Mouse (Mus musculus) stomach, embryonic 15.5 days (tissue): ENCODE measurements at regions not wholly inside any gene's neighbourhood (a gene's known extent, or its start where the extent isn't known, plus 50 kb on each side); places are given as distances from the start of the nearest gene placed in this dataset.
A peak's percentile ranks its signal among the peaks of the same experiment; 100 is the strongest.

Experiments used
- ATAC-seq: fragments of 200-750 bp; cut with Nextera tagmentation; 2 replicates; pipeline ENCODE4 v1.8.0; 2017; ENCODE audit warnings: low read depth, moderate number of reproducible peaks, moderate TSS enrichment; ENCODE audit not compliant: insufficient read depth, low FRiP score
- H3K27ac ChIP-seq: fragments of 300-500 bp; sonication (generic); 2 replicates; pipeline ENCODE4 v1.5.1; 2015; ENCODE audit warnings: mild to moderate bottlenecking, inconsistent platforms
- H3K27me3 ChIP-seq: fragments of 300-500 bp; sonication (generic); replicated peaks from 2 replicates; pipeline ENCODE4 v1.6.1; 2015; ENCODE audit warnings: inconsistent platforms
- H3K36me3 ChIP-seq: fragments of 300-500 bp; sonication (generic); 2 replicates; pipeline ENCODE4 v1.6.1; 2015; ENCODE audit warnings: inconsistent platforms
- H3K4me1 ChIP-seq: fragments of 300-500 bp; sonication (generic); 2 replicates; pipeline ENCODE4 v1.6.1; 2015; ENCODE audit warnings: inconsistent platforms
- H3K4me2 ChIP-seq: fragments of 300-500 bp; sonication (generic); 2 replicates; pipeline ENCODE4 v1.6.1; 2015; ENCODE audit warnings: mild to moderate bottlenecking, inconsistent platforms
- H3K4me3 ChIP-seq: fragments of 300-500 bp; sonication (generic); replicated peaks from 2 replicates; pipeline ENCODE4 v1.5.1; 2015; ENCODE audit warnings: inconsistent platforms
- H3K9ac ChIP-seq: fragments of 300-500 bp; sonication (generic); 2 replicates; pipeline ENCODE4 v1.6.1; 2015; ENCODE audit warnings: inconsistent platforms
- H3K9me3 ChIP-seq: fragments of 300-500 bp; sonication (generic); 2 replicates; pipeline ENCODE4 v1.6.1; 2016; ENCODE audit warnings: inconsistent platforms
- WGBS: fragments of 180-500 bp; shearing (Covaris S2); methylation state at CpG from one replicate; pipeline ENCODE4 v1.1.7; 2015; 5-methylcytosine and 5-hydroxymethylcytosine counted together

- H3K9me3 ChIP-seq, result no peaks in the 10 kb centered on the region
- H3K27me3 ChIP-seq, result peaks cover 25% of the 10 kb centered on the region
- no peak overlapping the region for H3K4me3 ChIP-seq
- H3K27ac ChIP-seq, result no peak overlapping the region
- H3K36me3 ChIP-seq, result no peaks in the 10 kb centered on the region
- 77% methylated on average over 10 of the region's 10 CpGs for WGBS
- no peak for ATAC-seq
- no peak overlapping the region for H3K4me2 ChIP-seq
- H3K9ac ChIP-seq, result no peak overlapping the region
- H3K4me1 ChIP-seq, result peaks cover 8% of the 10 kb centered on the region
These were observed 307.9 kb downstream of the Mtx2 start for GRCm38 (mm10) chr2:75133298-75134080.

GRCm38 (mm10) chr2:75136618-75137017, 311.0 kb downstream of the Mtx2 start:
- Histone ChIP-seq H3K27me3 (peaks cover 43% of the 10 kb centered on the region), H3K27ac (no peak overlapping the region), H3K4me3 (no peak overlapping the region), H3K9me3 (no peaks in the 10 kb centered on the region), H3K36me3 (no peaks in the 10 kb centered on the region), H3K4me2 (peak overlapping the region; percentile 78; the same call in 1 of the 2 replicates), H3K9ac (no peak overlapping the region), H3K4me1 (peaks cover 8% of the 10 kb centered on the region)
- no peak for ATAC-seq
- 27% methylated on average over 8 of the region's 8 CpGs for WGBS

- Histone ChIP-seq H3K9me3 (no peaks in the 10 kb centered on the region), H3K27me3 (peaks cover 43% of the 10 kb centered on the region), H3K4me2 (peak overlapping the region; percentile 78), H3K36me3 (no peaks in the 10 kb centered on the region), H3K27ac (no peak overlapping the region), H3K9ac (no peak overlapping the region), H3K4me1 (peaks cover 8% of the 10 kb centered on the region), H3K4me3 (peak overlapping the region; percentile 41)
- ATAC-seq, result no peak
- 2% methylated on average over 42 of the region's 42 CpGs for WGBS
These were observed 311.8 kb downstream of the Mtx2 start for GRCm38 (mm10) chr2:75137133-75137982.

GRCm38 (mm10) chr2:75137983-75138745, 312.6 kb downstream of the Mtx2 start:
- WGBS, result 6% methylated on average over 29 of the region's 29 CpGs
- peaks cover 43% of the 10 kb centered on the region for H3K27me3 ChIP-seq

GRCm38 (mm10) chr2:75138746-75139060, 313.1 kb downstream of the Mtx2 start:
- Histone ChIP-seq H3K4me1 (peaks cover 8% of the 10 kb centered on the region), H3K36me3 (no peaks in the 10 kb centered on the region), H3K27me3 (peaks cover 46% of the 10 kb centered on the region), H3K4me3 (no peak overlapping the region), H3K4me2 (no peak overlapping the region), H3K27ac (no peak overlapping the region), H3K9ac (no peak overlapping the region), H3K9me3 (no peaks in the 10 kb centered on the region)
- WGBS, result 38% methylated on average over 9 of the region's 9 CpGs
- ATAC-seq, result no peak

More at GRCm38 (mm10) chr2:75137983-75138745, 312.6 kb downstream of the Mtx2 start:
- Histone ChIP-seq H3K9ac (no peak overlapping the region), H3K9me3 (no peaks in the 10 kb centered on the region), H3K4me1 (peaks cover 8% of the 10 kb centered on the region), H3K36me3 (no peaks in the 10 kb centered on the region), H3K4me3 (peak overlapping the region; percentile 41), H3K4me2 (peak overlapping the region; percentile 78), H3K27ac (no peak overlapping the region)
- ATAC-seq, result no peak

- no peak overlapping the region for H3K4me2 ChIP-seq
- WGBS, result 67% methylated on average over 2 of the region's 2 CpGs
- H3K27me3 ChIP-seq, result peaks cover 46% of the 10 kb centered on the region
- H3K9ac ChIP-seq, result no peak overlapping the region
- H3K9me3 ChIP-seq, result no peaks in the 10 kb centered on the region
- peaks cover 8% of the 10 kb centered on the region for H3K4me1 ChIP-seq
- H3K4me3 ChIP-seq, result no peak overlapping the region
- no peaks in the 10 kb centered on the region for H3K36me3 ChIP-seq
- ATAC-seq, result no peak
- H3K27ac ChIP-seq, result no peak overlapping the region
These were observed 313.9 kb downstream of the Mtx2 start for GRCm38 (mm10) chr2:75139544-75139943.

- peaks cover 2% of the 10 kb centered on the region for H3K4me1 ChIP-seq
- no peak overlapping the region for H3K4me2 ChIP-seq
- H3K27ac ChIP-seq, result no peak overlapping the region
- no peaks in the 10 kb centered on the region for H3K36me3 ChIP-seq
- 34% methylated on average over 2 of the region's 2 CpGs for WGBS
- no peaks in the 10 kb centered on the region for H3K9me3 ChIP-seq
- no peak overlapping the region for H3K4me3 ChIP-seq
- H3K27me3 ChIP-seq, result peaks cover 28% of the 10 kb centered on the region
- no peak for ATAC-seq
- H3K9ac ChIP-seq, result no peak overlapping the region
These were observed 317.1 kb downstream of the Mtx2 start for GRCm38 (mm10) chr2:75142675-75143074.

GRCm38 (mm10) chr2:75144861-75145260, 319.3 kb downstream of the Mtx2 start:
- Histone ChIP-seq H3K36me3 (no peaks in the 10 kb centered on the region), H3K9ac (no peak overlapping the region), H3K4me3 (no peak overlapping the region), H3K27ac (no peak overlapping the region), H3K4me1 (peaks cover 1% of the 10 kb centered on the region; the same call in 1 of the 2 replicates), H3K9me3 (no peaks in the 10 kb centered on the region), H3K4me2 (no peak overlapping the region), H3K27me3 (peaks cover 9% of the 10 kb centered on the region; the same call in 1 of the 2 replicates)
- ATAC-seq, result no peak
- 77% methylated on average over 12 of the region's 12 CpGs for WGBS

GRCm38 (mm10) chr2:75146256-75146655, 320.7 kb downstream of the Mtx2 start:
- Histone ChIP-seq H3K4me3 (no peak overlapping the region), H3K9me3 (no peaks in the 10 kb centered on the region), H3K4me1 (peaks cover 3% of the 10 kb centered on the region; the same call in 1 of the 2 replicates), H3K27me3 (0 out of 2 replicates have a peak, but pooled peaks cover 3% of the 10 kb centered on the region), H3K27ac (no peak overlapping the region), H3K9ac (no peak overlapping the region), H3K36me3 (no peaks in the 10 kb centered on the region), H3K4me2 (no peak overlapping the region)
- ATAC-seq, result no peak
- WGBS, result 46% methylated on average over 6 of the region's 6 CpGs

GRCm38 (mm10) chr2:75147399-75147798, 321.8 kb downstream of the Mtx2 start:
- no peaks in the 10 kb centered on the region for H3K36me3 ChIP-seq
- WGBS, result 51% methylated on average over 9 of the region's 9 CpGs
- H3K27me3 ChIP-seq, result 0 out of 2 replicates have a peak, but pooled peaks cover 3% of the 10 kb centered on the region
- no peak overlapping the region for H3K27ac ChIP-seq
- H3K9me3 ChIP-seq, result no peaks in the 10 kb centered on the region
- no peak overlapping the region for H3K4me3 ChIP-seq
- H3K9ac ChIP-seq, result no peak overlapping the region
- H3K4me2 ChIP-seq, result no peak overlapping the region
- H3K4me1 ChIP-seq, result peaks cover 3% of the 10 kb centered on the region; the same call in 1 of the 2 replicates
- ATAC-seq, result no peak

GRCm38 (mm10) chr2:75147967-75148366, 322.4 kb downstream of the Mtx2 start:
- WGBS, result 64% methylated on average over 8 of the region's 8 CpGs
- Histone ChIP-seq H3K36me3 (no peaks in the 10 kb centered on the region), H3K9me3 (no peaks in the 10 kb centered on the region), H3K9ac (no peak overlapping the region), H3K4me1 (peaks cover 3% of the 10 kb centered on the region; the same call in 1 of the 2 replicates), H3K4me3 (no peak overlapping the region), H3K27me3 (0 out of 2 replicates have a peak, but pooled peaks cover 3% of the 10 kb centered on the region), H3K4me2 (no peak overlapping the region), H3K27ac (no peak overlapping the region)
- no peak for ATAC-seq
